Mouse (Mus musculus) spleen, embryonic (tissue): ENCODE data around the gene Prss42.

Source experiments
- CTCF ChIA-PET: fragments of 350-600 bp; sonication (Branson Sonifier 250); formaldehyde crosslinking; loops from one replicate; lab custom pipeline; 2022; lab: Charles Lee

Gene Prss42

DNA sequence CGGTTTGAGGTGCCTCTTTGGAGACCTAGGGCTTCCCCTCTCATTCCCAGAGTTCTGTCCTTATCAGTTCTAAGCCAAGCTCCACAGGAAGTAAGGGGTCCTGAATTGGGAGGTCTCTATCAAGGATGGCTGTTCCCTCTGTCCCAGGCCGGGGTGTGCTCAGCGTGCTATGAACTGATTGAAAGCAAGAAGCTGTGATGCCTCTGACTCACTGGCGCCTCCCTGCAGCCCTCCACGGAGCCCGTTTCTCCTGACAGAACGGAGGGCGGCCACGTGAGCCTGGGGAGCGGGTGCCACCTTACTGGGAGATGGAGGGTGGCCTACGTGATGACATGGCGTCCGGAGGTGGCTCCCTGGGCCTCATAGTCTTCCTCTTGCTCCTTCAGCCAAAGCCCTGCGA is at the start of gene Prss42:
TSS of gene Prss42 (plus strand) at position 301 of the 400 bp plus-strand sequence.
- CTCF ChIA-PET, result no interaction called here

DNA sequence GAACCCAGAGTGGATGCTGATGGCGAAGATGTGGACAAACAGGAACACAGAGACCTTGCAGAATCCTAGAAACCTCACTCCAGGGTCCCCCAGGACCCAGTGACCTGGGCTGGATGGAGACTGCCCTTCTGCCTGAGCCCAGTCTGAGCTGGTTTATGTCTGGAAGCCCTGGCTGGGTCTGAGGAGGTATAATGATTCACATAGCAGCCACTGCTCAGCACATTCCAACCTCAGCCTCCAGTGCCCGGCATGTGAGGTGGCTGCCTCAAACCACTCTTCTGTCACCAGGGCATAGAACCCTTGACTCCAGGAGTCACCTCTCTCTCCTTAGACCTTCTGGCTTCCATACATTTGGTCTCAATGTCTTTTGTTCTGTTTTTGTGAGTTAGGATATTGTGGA is 49.5 kb upstream of the Prss42 start:
- CTCF ChIA-PET, result no interaction called here

DNA sequence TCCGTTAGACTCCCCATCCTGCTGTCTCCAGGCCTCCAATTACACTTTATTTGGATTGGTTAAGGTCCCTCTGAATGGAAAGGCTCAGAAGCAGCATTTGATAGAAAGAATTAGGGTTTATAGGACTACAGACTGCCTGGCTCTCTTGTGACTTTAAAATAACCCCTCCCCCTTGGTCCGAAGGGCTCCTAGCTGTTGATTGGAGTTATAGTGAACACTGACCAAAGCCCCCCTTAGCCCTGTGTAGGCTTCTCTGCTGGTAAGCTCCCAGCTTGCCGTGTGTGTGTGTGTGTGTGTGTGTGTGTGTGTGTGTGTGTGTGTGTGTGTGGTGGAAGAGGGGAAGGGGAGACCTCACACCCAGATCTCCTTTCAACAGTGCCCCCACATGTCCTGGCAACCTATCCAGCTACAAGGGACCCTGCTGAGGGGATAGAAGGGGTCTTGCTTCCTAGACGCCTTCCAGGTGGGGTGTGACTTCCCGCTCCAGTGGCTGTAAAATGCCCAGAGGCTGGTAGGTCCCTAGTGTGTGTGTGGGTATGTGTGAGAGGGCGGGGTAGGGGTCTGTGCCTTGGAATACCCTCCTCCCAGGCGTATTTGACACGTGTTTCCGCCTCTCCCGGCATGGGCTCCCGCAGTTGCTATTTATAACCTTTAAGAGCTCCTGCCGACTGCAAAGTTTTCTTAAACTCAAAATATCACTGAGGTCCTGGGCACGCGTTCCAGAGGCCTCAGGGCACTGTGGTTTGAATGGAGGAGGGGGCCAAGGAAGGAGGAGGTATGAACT is 47.4 kb upstream of the Prss42 start:
- CTCF ChIA-PET, result no interaction called here

DNA sequence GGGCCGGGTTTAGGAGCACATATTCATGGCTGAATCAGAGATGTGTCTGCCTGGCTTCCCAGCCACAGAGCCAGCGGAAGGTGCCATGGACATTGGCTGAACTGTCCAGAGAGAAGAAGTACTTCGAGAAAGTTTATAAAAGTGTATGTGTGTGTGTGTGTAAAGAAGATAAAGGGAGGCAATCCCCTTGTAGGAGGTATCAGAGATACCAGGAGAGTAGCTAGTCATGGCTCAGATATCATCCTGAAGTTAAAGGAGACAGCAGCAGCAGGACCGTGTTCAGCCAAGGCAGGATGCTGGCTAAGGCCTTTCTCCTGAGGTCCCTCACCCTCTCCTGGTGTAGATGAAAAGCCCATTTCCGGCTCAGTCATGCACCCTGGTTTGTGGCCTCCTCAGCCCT is 46.6 kb upstream of the Prss42 start:
- CTCF ChIA-PET, result no interaction called here

DNA sequence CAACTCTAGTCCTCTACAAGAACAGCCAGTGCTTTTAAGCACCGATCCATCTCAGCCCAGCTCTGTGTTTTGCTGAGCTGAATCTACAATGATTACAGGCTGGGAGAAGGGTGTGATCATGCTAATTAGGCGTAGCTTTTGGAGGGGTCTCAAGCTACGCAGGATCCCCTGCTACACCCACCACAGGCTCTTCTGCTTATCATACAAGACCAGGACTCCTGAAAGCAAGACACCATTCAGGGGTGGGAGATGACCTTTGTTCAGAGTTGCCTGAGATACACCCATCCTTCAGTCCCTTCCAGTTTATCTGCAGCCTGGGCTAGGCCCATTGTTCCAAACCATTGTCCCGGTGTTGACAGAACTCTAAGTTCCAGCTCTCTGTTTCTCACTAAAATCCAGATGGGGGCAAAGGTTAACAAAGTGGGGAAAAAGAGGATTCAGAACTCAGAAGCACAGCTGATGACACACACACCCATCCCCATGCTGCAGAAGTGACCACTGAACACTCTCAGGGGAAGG is 45.0 kb upstream of the Prss42 start:
- CTCF ChIA-PET, result interaction anchor here (0.6 kb wide), 1 partner anchor 13 kb away, joined by 5 read pairs; no protein-coding TSS in a partner anchor

DNA sequence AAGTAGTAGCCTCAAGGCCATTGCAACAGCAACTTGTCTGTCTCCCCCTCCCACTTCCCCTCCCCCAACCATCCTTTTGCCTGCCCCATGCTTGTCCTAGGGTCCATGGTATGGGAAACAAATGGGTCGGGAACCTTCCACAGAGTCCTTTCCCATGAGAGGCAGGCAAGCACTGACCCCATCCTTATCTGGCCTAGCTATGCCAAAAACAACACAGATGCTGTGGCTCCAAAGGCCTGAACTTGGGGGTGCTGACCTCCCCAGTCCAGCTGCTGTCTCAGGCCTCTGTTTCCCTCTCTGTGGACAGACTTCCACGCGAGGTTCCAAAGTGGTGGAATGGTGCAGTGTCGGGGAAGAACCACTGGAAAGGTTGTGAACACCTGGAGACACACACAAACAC is 44.2 kb upstream of the Prss42 start:
- CTCF ChIA-PET, result no interaction called here

DNA sequence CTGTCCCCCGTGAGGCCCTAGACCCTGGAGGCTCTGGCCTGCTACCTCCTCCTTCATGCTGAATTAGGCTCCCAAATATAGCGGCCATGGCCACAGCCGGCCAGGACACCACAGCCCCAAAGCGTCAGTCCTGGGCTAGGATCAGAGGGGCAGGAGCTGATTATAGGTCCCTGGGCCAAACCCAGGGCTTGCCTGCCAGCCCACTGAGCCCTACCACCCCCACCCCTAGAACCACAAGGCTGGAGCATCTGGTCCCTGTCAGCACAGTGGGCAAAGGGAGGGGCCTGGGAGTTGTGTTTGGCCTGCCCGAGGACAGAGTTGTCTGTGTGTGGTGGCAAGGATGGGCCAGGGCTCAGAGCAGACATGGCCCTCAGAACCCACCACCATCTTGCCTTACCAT is 40.1 kb upstream of the Prss42 start:
- CTCF ChIA-PET, result no interaction called here

DNA sequence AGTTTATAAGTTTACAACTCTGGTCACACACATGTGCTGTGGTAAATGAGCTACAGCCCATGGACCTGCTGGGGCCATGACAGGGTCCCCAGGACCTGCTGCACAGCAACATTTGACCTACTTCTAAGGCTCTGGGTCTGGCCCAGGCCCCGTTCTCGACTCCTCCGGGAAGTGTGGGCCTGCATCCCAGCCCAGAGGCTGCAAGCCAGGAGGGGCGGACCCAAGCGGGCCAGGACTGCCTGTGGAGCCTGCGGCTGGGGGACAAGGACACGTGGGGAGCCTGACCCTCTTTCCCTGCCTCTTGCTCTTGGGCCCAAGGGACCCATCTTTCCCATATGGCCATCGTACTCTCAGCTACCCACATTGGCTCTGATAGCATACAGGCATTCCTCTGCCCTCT is 39.4 kb upstream of the Prss42 start:
- CTCF ChIA-PET, result no interaction called here

DNA sequence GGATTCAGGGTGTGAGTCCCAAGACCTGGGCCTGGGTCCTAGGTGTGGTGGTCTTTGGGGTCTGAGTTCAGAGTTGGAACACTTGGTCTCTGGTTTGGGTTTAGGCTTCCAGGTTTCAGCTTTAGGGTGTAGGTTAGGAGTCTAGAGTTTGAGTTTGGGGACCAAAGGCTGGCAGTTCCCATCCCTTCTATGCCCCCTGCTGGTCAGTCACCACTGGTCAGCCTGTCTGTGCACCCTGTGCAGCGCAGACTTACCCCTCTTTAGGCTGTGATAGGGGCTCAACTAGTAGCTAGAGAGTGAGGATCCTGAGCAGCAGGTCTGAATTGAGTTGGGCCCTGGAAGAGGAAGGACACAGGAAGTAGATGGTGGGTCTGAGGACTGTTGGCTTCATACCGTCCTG is 38.7 kb upstream of the Prss42 start:
- CTCF ChIA-PET, result interaction anchor here (0.7 kb wide), 1 partner anchor 42 kb away, joined by 7 read pairs; no protein-coding TSS in a partner anchor

DNA sequence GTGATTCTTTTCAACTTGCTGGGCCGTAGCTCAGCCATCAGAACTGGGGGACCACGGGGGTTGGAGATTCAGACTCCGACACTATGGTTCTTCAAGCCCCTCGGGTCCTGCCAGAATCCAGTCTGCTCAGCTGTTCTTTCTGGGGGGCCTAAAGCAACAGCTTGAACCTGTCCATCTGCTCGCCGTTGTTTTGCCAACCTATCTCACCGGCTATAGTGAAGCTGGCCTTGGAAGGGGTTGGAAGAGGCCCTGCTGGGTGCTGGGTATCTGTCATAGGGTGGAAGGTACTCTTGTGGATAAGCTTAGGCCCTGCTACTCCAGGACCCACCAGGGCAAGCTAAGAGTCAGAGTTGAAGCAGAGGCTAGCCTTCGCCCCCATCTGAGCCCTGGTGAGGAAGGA is 37.1 kb upstream of the Prss42 start:
- CTCF ChIA-PET, result no interaction called here

DNA sequence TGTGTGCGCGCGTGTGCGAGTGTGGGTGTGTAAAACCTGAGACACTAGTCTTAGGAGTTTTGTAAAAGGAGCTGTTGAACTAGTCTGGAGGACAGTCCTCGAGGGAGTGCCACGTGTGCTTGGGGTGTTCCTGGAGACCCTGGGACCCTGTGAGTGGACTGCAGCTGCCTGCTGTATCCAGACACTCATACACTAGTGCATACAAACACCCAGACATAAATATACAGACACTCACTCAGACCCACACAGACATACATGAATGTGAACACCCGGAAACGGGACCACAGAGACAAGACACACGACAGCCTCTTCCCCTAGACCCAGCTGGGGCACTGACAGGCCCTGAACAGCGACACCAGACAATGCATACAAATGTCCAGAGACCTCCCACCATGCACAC is 35.2 kb upstream of the Prss42 start:
- CTCF ChIA-PET, result no interaction called here

DNA sequence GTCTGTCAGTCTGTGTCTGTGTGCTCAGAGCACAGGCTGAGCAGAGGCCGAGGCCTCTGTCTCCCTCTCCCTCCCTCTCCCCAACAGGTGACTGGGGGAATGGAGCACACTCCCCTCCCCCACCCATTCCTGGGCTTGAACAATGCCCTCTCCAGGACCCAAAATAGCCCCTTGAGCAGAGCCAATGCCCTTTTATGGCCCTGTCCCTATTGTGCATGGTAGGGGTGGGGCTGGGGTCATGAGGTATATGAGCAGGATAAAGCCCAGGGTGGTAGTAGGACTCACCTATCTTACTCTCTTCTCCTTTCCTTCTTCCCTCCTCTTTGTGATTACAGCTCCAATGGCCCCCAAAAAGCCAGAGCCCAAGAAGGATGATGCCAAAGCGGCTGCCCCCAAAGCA is 34.6 kb upstream of the Prss42 start:
- CTCF ChIA-PET, result no interaction called here

DNA sequence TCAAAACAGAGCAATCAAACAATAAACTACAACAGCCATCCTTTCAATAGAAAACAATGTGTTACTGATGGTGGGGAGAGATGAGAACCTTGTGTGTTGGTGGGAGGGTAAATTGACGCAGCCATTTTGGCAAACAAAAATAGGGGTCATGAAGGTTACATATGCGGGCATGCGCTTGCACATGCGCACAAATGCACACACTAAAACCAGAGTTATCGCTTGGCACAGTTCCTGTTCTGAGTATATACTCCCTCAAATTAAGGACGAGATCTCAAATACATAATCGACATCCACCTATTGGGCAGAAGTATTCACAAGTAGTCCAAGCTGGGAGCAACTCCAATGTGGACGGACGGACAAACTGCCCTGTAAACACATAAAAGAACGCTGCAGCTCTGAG is 25.6 kb upstream of the Prss42 start:
- CTCF ChIA-PET, result no interaction called here

DNA sequence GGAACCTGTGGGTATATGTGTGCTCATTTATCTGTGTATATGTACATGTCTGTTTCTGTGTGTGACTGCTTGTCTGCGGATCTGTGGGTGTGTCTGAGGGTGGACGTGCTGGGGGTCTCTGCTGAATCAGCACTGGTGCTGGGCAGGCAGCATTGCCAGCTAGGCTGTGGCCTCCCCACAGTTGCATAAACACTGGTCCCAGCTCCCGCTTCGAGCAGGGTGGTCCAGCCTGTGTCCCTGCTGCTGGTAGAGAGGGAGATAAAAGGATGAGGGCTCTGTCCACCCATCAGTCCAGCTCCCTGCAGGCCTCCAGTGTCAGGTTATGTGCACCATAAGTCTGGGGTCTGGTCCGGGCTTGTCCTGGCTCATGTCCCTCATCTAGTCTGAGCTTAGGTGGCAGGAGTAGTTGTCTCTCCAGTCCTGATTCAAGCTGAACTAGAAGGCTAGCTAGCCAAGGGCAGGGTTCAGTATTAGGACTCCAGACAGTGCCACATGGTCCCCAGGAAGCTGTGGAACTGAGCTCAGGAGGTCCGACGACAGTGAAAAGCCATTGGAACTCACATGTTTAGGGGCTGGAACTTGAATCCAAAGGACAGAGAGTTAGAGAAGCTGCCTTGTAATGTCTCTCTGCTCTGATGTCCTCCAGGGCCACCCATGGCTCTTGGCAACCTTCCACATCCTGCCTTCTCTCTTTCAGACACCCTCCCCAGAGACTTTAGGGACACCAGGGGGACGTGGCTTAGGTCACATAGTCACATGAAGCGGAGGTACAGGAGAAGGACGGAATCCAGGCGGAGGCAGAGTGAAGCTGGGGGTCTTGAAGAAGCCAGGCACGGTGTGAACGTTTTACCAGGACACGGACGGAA is 23.3 kb upstream of the Prss42 start:
- CTCF ChIA-PET, result no interaction called here

DNA sequence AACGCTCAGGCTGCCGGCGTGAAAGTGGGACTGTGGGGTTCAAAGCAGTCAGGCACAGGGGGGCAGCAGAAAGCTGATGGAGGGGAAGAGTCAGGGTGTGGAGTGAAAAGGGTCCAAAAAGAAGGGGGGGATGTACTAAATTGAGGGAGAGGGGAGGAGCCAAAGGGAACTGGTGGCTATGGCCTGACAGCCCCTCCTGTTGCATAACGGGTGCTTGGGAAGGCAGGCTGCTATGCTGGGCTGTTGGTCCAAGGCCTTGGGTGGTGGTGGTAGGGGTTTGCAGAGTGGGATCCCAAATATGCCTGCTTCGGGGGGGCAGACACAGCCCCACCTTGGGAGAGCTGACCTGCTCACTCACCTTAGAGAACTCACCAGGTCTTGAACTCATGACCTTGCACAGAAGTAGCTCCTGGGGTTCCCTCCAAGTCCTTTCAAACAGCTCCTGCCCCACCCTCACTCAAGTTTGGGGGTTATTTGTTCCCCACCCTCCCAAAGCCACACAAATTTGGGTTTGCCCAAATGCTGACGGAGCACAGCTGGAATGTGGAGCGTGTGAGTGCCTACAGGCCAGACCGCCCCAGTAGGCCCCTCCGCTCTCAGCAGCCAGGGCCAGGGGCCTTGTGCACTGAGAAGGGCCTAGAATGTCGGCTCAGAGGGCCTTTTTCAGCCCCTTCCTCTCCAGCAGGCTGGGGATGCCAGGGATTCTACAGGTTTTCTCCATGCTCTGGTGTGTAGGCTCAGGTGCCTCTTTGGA is 22.5 kb upstream of the Prss42 start:
- CTCF ChIA-PET, result no interaction called here

DNA sequence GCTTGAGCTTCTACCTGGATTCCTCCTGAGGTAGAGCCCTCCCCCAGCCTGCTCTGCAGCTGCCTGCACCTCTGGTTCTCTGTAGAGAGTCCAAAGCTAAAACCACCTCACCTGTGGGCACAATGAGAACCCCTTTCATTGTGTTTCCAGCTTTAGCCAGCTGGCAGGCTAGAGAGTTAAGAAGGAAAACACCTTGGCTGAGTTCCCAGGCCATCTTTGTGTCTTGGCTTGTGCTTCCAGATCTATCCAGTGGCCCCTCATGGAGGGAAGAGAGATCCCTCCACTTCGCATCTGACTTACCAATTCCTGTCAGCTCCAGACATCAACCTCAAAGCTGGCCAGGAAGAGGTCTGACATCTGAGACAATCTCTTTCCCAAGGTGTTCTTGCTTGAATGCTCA is 19.9 kb upstream of the Prss42 start:
- CTCF ChIA-PET, result interaction anchor here (0.6 kb wide), 1 partner anchor 35 kb away, joined by 9 read pairs; no protein-coding TSS in a partner anchor

DNA sequence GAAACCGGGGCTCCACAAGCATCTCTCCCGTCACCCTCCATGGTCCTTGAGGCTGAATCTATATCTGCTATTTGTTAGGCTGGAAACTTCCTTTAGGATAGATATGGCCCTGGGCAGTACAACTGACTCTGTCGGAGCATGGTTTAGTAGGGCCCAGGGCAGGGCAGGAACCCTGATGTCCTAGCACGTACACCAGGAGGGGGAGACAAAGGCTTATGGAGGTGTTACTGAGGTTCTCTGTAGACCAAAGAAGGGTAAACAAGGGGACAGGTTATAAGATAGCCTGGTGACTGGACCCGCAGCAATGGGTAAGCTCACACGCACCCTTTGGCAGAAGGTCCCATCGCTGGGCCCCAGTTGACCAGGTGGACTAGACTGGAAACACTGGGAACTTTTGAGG is 19.4 kb upstream of the Prss42 start:
- CTCF ChIA-PET, result interaction anchor here (0.6 kb wide), 1 partner anchor 35 kb away, joined by 9 read pairs; no protein-coding TSS in a partner anchor

DNA sequence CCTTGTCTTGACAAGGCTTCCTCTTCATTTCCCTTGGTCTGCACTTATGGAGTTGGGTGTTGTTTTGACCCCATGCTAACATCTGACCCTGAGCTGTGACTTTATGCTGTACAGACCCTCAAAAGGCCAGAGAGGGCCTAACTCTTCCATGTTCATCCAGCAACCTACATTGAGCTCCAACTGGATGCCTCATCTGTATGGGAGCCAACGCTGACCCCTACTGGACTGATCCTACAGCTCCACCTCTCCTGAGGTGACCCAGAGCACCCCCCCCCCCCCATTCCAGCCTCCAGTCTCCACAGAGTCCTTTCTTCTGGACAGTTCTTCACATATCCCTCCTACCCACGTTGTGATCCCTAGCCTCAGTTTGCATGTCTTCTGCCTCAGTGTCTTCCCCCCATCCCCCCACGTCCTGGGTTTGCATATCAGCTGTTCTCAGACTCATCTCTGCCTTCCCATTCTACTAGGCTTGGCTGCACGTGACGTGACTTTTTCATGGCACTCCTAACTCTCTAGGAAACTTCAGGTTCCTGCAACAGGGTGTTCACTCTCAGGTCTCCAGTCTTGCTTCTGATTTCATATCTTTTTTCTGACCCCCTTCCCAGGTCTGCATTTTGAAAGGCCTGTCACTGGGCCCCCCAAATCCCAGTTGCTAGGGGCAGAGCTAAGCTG is 18.6 kb upstream of the Prss42 start:
- CTCF ChIA-PET, result interaction anchor here (0.6 to 0.8 kb wide), 2 partner anchors 51 to 63 kb away, joined by 3 to 7 read pairs; no protein-coding TSS in a partner anchor

DNA sequence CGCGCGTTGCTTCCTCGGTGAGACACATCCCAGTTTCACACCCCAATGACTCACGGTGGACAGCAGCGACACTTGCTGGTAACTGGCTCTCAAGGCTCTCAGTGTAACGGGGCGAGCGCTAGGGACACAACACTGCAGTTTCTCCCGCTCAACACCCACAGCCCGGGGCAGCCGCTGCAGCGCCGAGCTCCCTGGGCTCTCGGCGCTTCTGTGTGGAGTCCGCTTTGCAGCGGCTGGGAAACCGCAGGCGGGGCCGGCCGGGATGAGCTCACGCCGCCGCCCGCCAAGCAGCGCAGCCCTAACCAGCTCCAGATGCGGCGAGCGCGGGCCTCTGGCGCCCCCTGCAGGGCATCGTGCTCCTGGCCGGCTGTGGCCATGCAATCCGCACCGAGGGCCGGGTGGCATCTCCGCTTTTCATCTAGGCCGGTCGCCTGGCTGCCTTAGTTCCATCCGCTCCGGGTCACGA is 16.7 kb upstream of the Prss42 start:
- CTCF ChIA-PET, result interaction anchor here (0.7 to 1.0 kb wide), 2 partner anchors 17 to 225 kb away, joined by 3 to 4 read pairs; no protein-coding TSS in a partner anchor

DNA sequence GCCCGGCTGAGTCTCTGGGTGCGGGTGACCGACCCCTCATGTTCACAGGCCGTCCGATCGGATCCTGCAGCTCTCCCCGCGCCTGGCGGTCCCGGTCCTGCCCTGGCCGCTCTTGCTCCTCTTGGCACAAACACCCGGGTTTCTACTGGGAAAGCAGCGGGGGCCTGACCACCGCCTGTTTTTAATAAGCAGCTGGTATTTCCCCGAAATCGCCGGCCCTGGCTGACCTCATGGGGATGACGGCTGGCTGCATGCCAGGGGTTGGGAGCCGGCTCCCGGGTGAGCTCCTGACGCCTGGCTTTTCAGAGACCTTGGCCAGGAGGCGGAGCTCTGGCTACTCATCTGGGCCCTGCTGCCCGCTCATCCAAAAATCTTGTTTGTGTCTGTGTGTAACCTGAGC is 16.2 kb upstream of the Prss42 start:
- CTCF ChIA-PET, result interaction anchor here (1.0 kb wide), 1 partner anchor 17 kb away, joined by 4 read pairs; no protein-coding TSS in a partner anchor

DNA sequence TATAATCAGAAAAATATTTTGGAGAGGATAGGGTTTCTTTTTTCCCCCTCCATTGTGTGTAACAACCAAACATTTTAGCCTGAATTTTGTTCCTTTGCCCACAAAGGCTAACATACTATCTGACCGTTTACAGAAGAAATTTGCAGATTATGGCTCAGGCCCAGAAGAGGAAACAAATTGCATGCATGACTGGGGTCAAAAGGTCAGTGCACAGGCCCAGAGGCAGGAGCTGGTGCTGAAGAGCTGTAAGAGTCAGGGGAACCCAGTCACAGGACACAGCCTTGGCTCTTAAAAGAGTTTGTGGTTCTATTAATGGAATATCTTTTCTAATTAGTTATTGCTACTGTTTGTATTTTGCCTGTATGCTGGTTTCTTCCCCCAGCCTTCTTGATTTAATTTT is 14.4 kb upstream of the Prss42 start:
- CTCF ChIA-PET, result interaction anchor here (0.6 kb wide), 1 partner anchor 178 kb away, joined by 4 read pairs; no protein-coding TSS in a partner anchor
